Comparison of ENCODE assay signal across 10 mouse cellular contexts in genomic region chr13:33894207-33894606, GRCm38 (mm10). TPM values are rescaled to one million over a fixed set of nuclear protein-coding genes. Genes with fewer than 3 reads are reported as not detected.
DNase-seq lines count a peak whose midpoint lies in the region; ATAC-seq and TF ChIP-seq lines count a peak whose summit lies in the region.
"Had no signal": no experiment of that assay in that cellular context is flagged by ENCODE, and none has a peak within 500 bp of the region (broad histone marks: within the 10 kb centered on the region; RNA-seq: fewer than 3 reads in every experiment).

No protein-coding gene starts in this region.

- no peak overlapping the region for H3K4me2 ChIP-seq in heart, postnatal 0 days (ENCODE audit: low read depth, low read length)
- H3K4me2 ChIP-seq in neural tube, embryonic 11.5 days (ENCODE audit: low read depth) = no peak overlapping the region

- 38% methylated on average over 2 of the region's 2 CpGs for WGBS in heart, postnatal 0 days
- 43% methylated on average over 2 of the region's 2 CpGs for WGBS in heart, embryonic 10.5 days
- WGBS in thymus, adult 2 months = 46% methylated on average over 2 of the region's 2 CpGs
- 46% methylated on average over 2 of the region's 2 CpGs for WGBS in neural tube, embryonic 11.5 days

- no peak overlapping the region for H3K27ac ChIP-seq in heart, postnatal 0 days (ENCODE audit: low read depth)
- no peak overlapping the region for H3K27ac ChIP-seq in heart, embryonic 10.5 days
- H3K27ac ChIP-seq in thymus, adult 2 months (ENCODE audit: control insufficient read depth, insufficient read depth, low read length) = no peak overlapping the region
- no peak overlapping the region for H3K27ac ChIP-seq in neural tube, embryonic 11.5 days (ENCODE audit: low read depth, low read length)

- H3K36me3 ChIP-seq in heart, postnatal 0 days (replicated peaks; ENCODE audit: control insufficient read depth, insufficient read depth, low read length) = no peaks in the 10 kb centered on the region
- no peaks in the 10 kb centered on the region for H3K36me3 ChIP-seq in heart, embryonic 10.5 days
- no peaks in the 10 kb centered on the region for H3K36me3 ChIP-seq in thymus, adult 2 months (ENCODE audit: control insufficient read depth, insufficient read depth, low read length)
- H3K36me3 ChIP-seq in neural tube, embryonic 11.5 days (ENCODE audit: control insufficient read depth, insufficient read depth, low read length) = no peaks in the 10 kb centered on the region

- TF ChIP-seq POLR2A in thymus, adult 2 months (IDR thresholded peaks at IDR 0.05; ENCODE audit: control insufficient read depth, extremely low read depth, insufficient read depth, low read length, poor library complexity) = no peak

- peak; percentile 53 for TF ChIP-seq CTCF in heart, postnatal 0 days (IDR thresholded peaks at IDR 0.05; ENCODE audit: low read depth)
- TF ChIP-seq CTCF in thymus, adult 2 months (IDR thresholded peaks at IDR 0.05; ENCODE audit: borderline replicate concordance, control insufficient read depth, extremely low read depth, insufficient read depth, low read length, poor library complexity) = no peak

- no peak overlapping the region for H3K4me3 ChIP-seq in heart, postnatal 0 days (ENCODE audit: low read depth, low read length)
- H3K4me3 ChIP-seq in heart, embryonic 10.5 days = no peak overlapping the region
- no peak overlapping the region for H3K4me3 ChIP-seq in thymus, adult 2 months (ENCODE audit: control insufficient read depth, insufficient read depth, low read length)
- no peak overlapping the region for H3K4me3 ChIP-seq in neural tube, embryonic 11.5 days (ENCODE audit: low read depth, low read length)

- ATAC-seq in heart, postnatal 0 days (ENCODE audit: insufficient read depth, low read depth) = no peak
- no peak for ATAC-seq in neural tube, embryonic 11.5 days (ENCODE audit: insufficient read depth, low FRiP score, low TSS enrichment)

- DNase-seq in heart, postnatal 0 days (ENCODE audit: low spot score) = peak; percentile 17
- DNase-seq in heart, embryonic 10.5 days (ENCODE audit: low spot score) = no peak
- peak; percentile 6 for DNase-seq in thymus, adult 2 months
- no peak for DNase-seq in thymus, postnatal 36 days
- DNase-seq in cerebellum, adult 11-12 months = peak; percentile 7
- DNase-seq in kidney, postnatal 10 days = peak; percentile 32
- peak; percentile 50 for DNase-seq in neural tube, embryonic 11.5 days (ENCODE audit: low spot score)
- DNase-seq in spleen, postnatal 14 days (ENCODE audit: low spot score in 2 of 2) = no peak

- TF ChIP-seq EP300 in heart, postnatal 0 days (IDR thresholded peaks at IDR 0.05; ENCODE audit: low read depth) = no peak

- no peaks in the 10 kb centered on the region for H3K9me3 ChIP-seq in heart, postnatal 0 days (replicated peaks; ENCODE audit: control insufficient read depth, low read length)
- H3K9me3 ChIP-seq in heart, embryonic 10.5 days = no peaks in the 10 kb centered on the region
- H3K9me3 ChIP-seq in neural tube, embryonic 11.5 days (ENCODE audit: control insufficient read depth, low read length) = no peaks in the 10 kb centered on the region

- no peaks in the 10 kb centered on the region for H3K27me3 ChIP-seq in heart, postnatal 0 days (ENCODE audit: control insufficient read depth, insufficient read depth, low read length)
- H3K27me3 ChIP-seq in heart, embryonic 10.5 days (ENCODE audit: insufficient read depth, poor library complexity, severe bottlenecking) = no peaks in the 10 kb centered on the region
- H3K27me3 ChIP-seq in thymus, adult 2 months (ENCODE audit: control insufficient read depth, insufficient read depth, low read length) = no peaks in the 10 kb centered on the region
- H3K27me3 ChIP-seq in neural tube, embryonic 11.5 days (ENCODE audit: control insufficient read depth, insufficient read depth, low read length) = no peaks in the 10 kb centered on the region

- no peaks in the 10 kb centered on the region for H3K4me1 ChIP-seq in heart, postnatal 0 days (ENCODE audit: control insufficient read depth, insufficient read depth)
- no peaks in the 10 kb centered on the region for H3K4me1 ChIP-seq in heart, embryonic 10.5 days
- H3K4me1 ChIP-seq in thymus, adult 2 months (replicated peaks; ENCODE audit: control insufficient read depth, insufficient read depth, low read length) = no peaks in the 10 kb centered on the region
- H3K4me1 ChIP-seq in neural tube, embryonic 11.5 days (ENCODE audit: control insufficient read depth, insufficient read depth, low read length) = no peaks in the 10 kb centered on the region

- no peak overlapping the region for H3K9ac ChIP-seq in heart, postnatal 0 days (replicated peaks; ENCODE audit: low read depth, low read length)
- H3K9ac ChIP-seq in neural tube, embryonic 11.5 days (ENCODE audit: low read length) = no peak overlapping the region

RNA-seq across cellular contexts. Expression of gene Serpinb6c, which starts 11.3 kb away (rescaled TPM):
- not detected in 2 replicates for total RNA-seq in heart, postnatal 0 days (2014; rRNA removed; ENCODE audit: low replicate concordance)
- polyA plus RNA-seq in heart, postnatal 0 days (2015; fragmentation: Nextera tagmentation; extraction: Ambion mirVana) = not detected in 2 replicates
- polyA plus RNA-seq in heart, embryonic 10.5 days (2016; fragmentation: Nextera tagmentation; extraction: Ambion mirVana) = not detected in 2 replicates
- polyA plus RNA-seq in thymus, adult 2 months (2012; rRNA removed) = 0.09 and 0.28 TPM in 2 replicates
- 0.42 TPM in 1 of 2 replicates, not detected in the other for polyA plus RNA-seq in neural tube, embryonic 11.5 days (2014; fragmentation: Nextera tagmentation; extraction: Ambion mirVana)

RNA-seq across cellular contexts. Expression of gene Serpinb6e, which starts 51.0 kb away (rescaled TPM):
- total RNA-seq in heart, postnatal 0 days (2014; rRNA removed; ENCODE audit: low replicate concordance) = not detected in 2 replicates
- not detected in 2 replicates for polyA plus RNA-seq in heart, postnatal 0 days (2015; fragmentation: Nextera tagmentation; extraction: Ambion mirVana)
- polyA plus RNA-seq in heart, embryonic 10.5 days (2016; fragmentation: Nextera tagmentation; extraction: Ambion mirVana) = not detected in 2 replicates
- not detected in 2 replicates for polyA plus RNA-seq in thymus, adult 2 months (2012; rRNA removed)
- polyA plus RNA-seq in neural tube, embryonic 11.5 days (2014; fragmentation: Nextera tagmentation; extraction: Ambion mirVana) = not detected in 2 replicates
- total RNA-seq: layer of hippocampus, adult 8-10 months had no signal
- polyA plus RNA-seq: neural tube, embryonic 14.5 days had no signal

Comparison
In these comparisons a context has a peak if more than half of its experiments do, and no peak if none do; other contexts are left out.
1. DNase-seq: peak in heart, postnatal 0 days (single experiment), thymus, adult 2 months (single experiment), cerebellum, adult 11-12 months (single experiment), kidney, postnatal 10 days (single experiment) and neural tube, embryonic 11.5 days (single experiment); none in heart, embryonic 10.5 days (single experiment), thymus, postnatal 36 days (0 of 2) and spleen, postnatal 14 days (0 of 2).